Mouse (Mus musculus) thymus, adult 2 months (tissue): ENCODE results near the gene Olfr420.

ENCODE experiments used
- CTCF ChIP-seq: fragments of 200-500 bp; IDR thresholded peaks from 2 replicates; pipeline ENCODE4 v1.5.1; 2012; ENCODE audit warnings: mild to moderate bottlenecking, control low read depth, low read length, moderate library complexity, borderline replicate concordance; ENCODE audit not compliant: control insufficient read depth, poor library complexity, insufficient read depth; ENCODE audit errors: extremely low read depth
- POLR2A ChIP-seq: fragments of 200-500 bp; IDR thresholded peaks from 2 replicates; pipeline ENCODE4 v1.6.1; 2012; ENCODE audit warnings: mild to moderate bottlenecking, low read length, control low read depth, moderate library complexity; ENCODE audit not compliant: control insufficient read depth, poor library complexity, insufficient read depth; ENCODE audit errors: extremely low read depth

GRCm38 (mm10) chr1:174172605-174173004, 17.2 kb downstream of the Olfr420 start, which contains the start of gene Spta1:
- no peak for TF ChIP-seq CTCF
- TF ChIP-seq POLR2A = no peak
